Mouse (Mus musculus) spleen, postnatal 36 days (tissue): ENCODE results near the gene Srbd1.

Source experiments
- DNase-seq, 2 experiments: peaks; one replicate each; pipeline ENCODE4 v3.0.0; 2022; ENCODE audit warnings: low spot score in 2 of 2, mixed read lengths in 1 of 2

Gene Srbd1

GRCm38 (mm10) chr17:86145079-86145951, at the start of gene Srbd1:
Gene Srbd1 (minus strand): TSS chr17:86145175.
- DNase-seq = peak; percentile 87 to 90

GRCm38 (mm10) chr17:86193979-86194378, 49.0 kb upstream of the Srbd1 start:
- DNase-seq = no peak

- no peak for DNase-seq
Measured at GRCm38 (mm10) chr17:86187777-86188176, 42.8 kb upstream of the Srbd1 start.

GRCm38 (mm10) chr17:86185584-86185983, 40.6 kb upstream of the Srbd1 start:
- DNase-seq = no peak

GRCm38 (mm10) chr17:86184552-86185209, 39.7 kb upstream of the Srbd1 start:
- no peak for DNase-seq

- DNase-seq = no peak
Measured at GRCm38 (mm10) chr17:86183788-86184187, 38.8 kb upstream of the Srbd1 start.

GRCm38 (mm10) chr17:86176722-86177121, 31.7 kb upstream of the Srbd1 start:
- no peak for DNase-seq

GRCm38 (mm10) chr17:86175516-86175915, 30.5 kb upstream of the Srbd1 start:
- no peak for DNase-seq

- DNase-seq = no peak
Measured at GRCm38 (mm10) chr17:86170164-86170958, 25.4 kb upstream of the Srbd1 start.

GRCm38 (mm10) chr17:86169092-86169491, 24.1 kb upstream of the Srbd1 start:
- DNase-seq = no peak

GRCm38 (mm10) chr17:86168231-86168981, 23.4 kb upstream of the Srbd1 start:
- DNase-seq = peak; percentile 25 to 33

- DNase-seq = peak; percentile 86 to 90
Measured at GRCm38 (mm10) chr17:86167320-86168230, 22.6 kb upstream of the Srbd1 start, which contains the start of gene Prkce. Gene Prkce (plus strand): TSS chr17:86167785.

- DNase-seq = peak; percentile 53 to 54
Measured at GRCm38 (mm10) chr17:86166567-86167319, 21.8 kb upstream of the Srbd1 start.

GRCm38 (mm10) chr17:86166051-86166566, 21.1 kb upstream of the Srbd1 start:
- DNase-seq = no peak

GRCm38 (mm10) chr17:86164416-86164815, 19.4 kb upstream of the Srbd1 start:
- no peak for DNase-seq

GRCm38 (mm10) chr17:86162672-86163071, 17.7 kb upstream of the Srbd1 start:
- DNase-seq = no peak

GRCm38 (mm10) chr17:86156999-86157398, 12.0 kb upstream of the Srbd1 start:
- DNase-seq = no peak

GRCm38 (mm10) chr17:86150867-86151348, 5.9 kb upstream of the Srbd1 start:
- peak in 1 of 2 experiments; percentile 29 for DNase-seq

- DNase-seq = no peak
Measured at GRCm38 (mm10) chr17:86149726-86150125, 4.8 kb upstream of the Srbd1 start.
